Comparison of ENCODE assay signal across 8 mouse cellular contexts in genomic region chr4:62659861-62660553, GRCm38 (mm10).
DNase-seq lines count a peak whose midpoint lies in the region; ATAC-seq and TF ChIP-seq lines count a peak whose summit lies in the region.
"Had no signal": no experiment of that assay in that cellular context is flagged by ENCODE, and none has a peak within 500 bp of the region (broad histone marks: within the 10 kb centered on the region; RNA-seq: fewer than 3 reads in every experiment).

No protein-coding gene starts in this region.

- H3K4me1 ChIP-seq in lung, embryonic 14.5 days (ENCODE audit: insufficient read depth): peaks cover 38% of the 10 kb centered on the region
- peaks cover 46% of the 10 kb centered on the region for H3K4me1 ChIP-seq in forebrain, embryonic 13.5 days
- H3K4me1 ChIP-seq in limb, embryonic 12.5 days (replicated peaks): peaks cover 53% of the 10 kb centered on the region
- H3K4me1 ChIP-seq in stomach, embryonic 16.5 days (ENCODE audit: control insufficient read depth, insufficient read depth, low read length): peaks cover 46% of the 10 kb centered on the region
- peaks cover 33% of the 10 kb centered on the region for H3K4me1 ChIP-seq in thymus, adult 2 months (replicated peaks; ENCODE audit: control insufficient read depth, insufficient read depth, low read length)

- H3K9ac ChIP-seq in lung, embryonic 14.5 days: 0 out of 2 replicates have a peak overlapping the region, but pooled peaks have one; percentile 27
- H3K9ac ChIP-seq in forebrain, embryonic 13.5 days: peak overlapping the region; percentile 13; the same call in 1 of the 2 replicates
- H3K9ac ChIP-seq in limb, embryonic 12.5 days (replicated peaks): 0 out of 2 replicates have a peak overlapping the region, but pooled peaks have one; percentile 27
- H3K9ac ChIP-seq in stomach, embryonic 16.5 days (ENCODE audit: low read length): no peak overlapping the region; the same call in 1 of the 2 replicates

- peak; percentile 60; the same call in 1 of the 2 replicates for ATAC-seq in lung, embryonic 14.5 days (ENCODE audit: insufficient read depth)
- ATAC-seq in forebrain, embryonic 13.5 days: no peak
- no peak; the same call in none of the 2 replicates for ATAC-seq in limb, embryonic 12.5 days (ENCODE audit: insufficient number of reproducible peaks, insufficient read depth, low FRiP score, low TSS enrichment, low read depth)
- no peak; the same call in 1 of the 2 replicates for ATAC-seq in stomach, embryonic 16.5 days (ENCODE audit: insufficient read depth, low FRiP score)

- TF ChIP-seq POLR2A in thymus, adult 2 months (IDR thresholded peaks at IDR 0.05; ENCODE audit: control insufficient read depth, extremely low read depth, insufficient read depth, low read length, poor library complexity): no peak

- no peak for TF ChIP-seq CTCF in lung, embryonic 14.5 days (IDR thresholded peaks at IDR 0.05; ENCODE audit: low read depth)
- no peak for TF ChIP-seq CTCF in thymus, adult 2 months (IDR thresholded peaks at IDR 0.05; ENCODE audit: borderline replicate concordance, control insufficient read depth, extremely low read depth, insufficient read depth, low read length, poor library complexity)

- 14% methylated on average over 14 of the region's 14 CpGs for WGBS in lung, embryonic 14.5 days
- WGBS in forebrain, embryonic 13.5 days: 7% methylated on average over 14 of the region's 14 CpGs
- WGBS in limb, embryonic 12.5 days: 8% methylated on average over 14 of the region's 14 CpGs
- WGBS in stomach, embryonic 16.5 days: 28% methylated on average over 14 of the region's 14 CpGs
- 94% methylated on average over 14 of the region's 14 CpGs for whole genome bisulfite sequencing in thymus, adult 2 months

- peak; percentile 40 for DNase-seq in lung, embryonic 14.5 days
- no peak for DNase-seq in lung, postnatal 36 days
- DNase-seq in lung, adult 18-20 months: no peak
- DNase-seq in thymus, adult 2 months: no peak
- DNase-seq: cerebellum, postnatal 36 days had no signal

- H3K4me2 ChIP-seq in lung, embryonic 14.5 days: peak overlapping the region; percentile 43
- H3K4me2 ChIP-seq in forebrain, embryonic 13.5 days: peak overlapping the region; percentile 13
- H3K4me2 ChIP-seq in limb, embryonic 12.5 days: peak overlapping the region; percentile 48
- H3K4me2 ChIP-seq in stomach, embryonic 16.5 days (ENCODE audit: low read depth, low read length): peak overlapping the region; percentile 16; the same call in 1 of the 2 replicates

- H3K27ac ChIP-seq in lung, embryonic 14.5 days (ENCODE audit: low read depth): peak overlapping the region; percentile 90
- H3K27ac ChIP-seq in forebrain, embryonic 13.5 days: peak overlapping the region; percentile 77
- peak overlapping the region; percentile 95 for H3K27ac ChIP-seq in limb, embryonic 12.5 days
- peak overlapping the region; percentile 89 for H3K27ac ChIP-seq in stomach, embryonic 16.5 days (ENCODE audit: low read length)
- H3K27ac ChIP-seq in thymus, adult 2 months (ENCODE audit: control insufficient read depth, insufficient read depth, low read length): no peak overlapping the region

- no peaks in the 10 kb centered on the region for H3K27me3 ChIP-seq in lung, embryonic 14.5 days (ENCODE audit: insufficient read depth, low read length)
- H3K27me3 ChIP-seq in forebrain, embryonic 13.5 days: no peaks in the 10 kb centered on the region
- peaks cover 3% of the 10 kb centered on the region; the same call in 1 of the 2 replicates for H3K27me3 ChIP-seq in limb, embryonic 12.5 days
- H3K27me3 ChIP-seq in stomach, embryonic 16.5 days (ENCODE audit: control insufficient read depth, insufficient read depth, low read length): no peaks in the 10 kb centered on the region
- no peaks in the 10 kb centered on the region for H3K27me3 ChIP-seq in thymus, adult 2 months (ENCODE audit: control insufficient read depth, insufficient read depth, low read length)

- H3K9me3 ChIP-seq in lung, embryonic 14.5 days (ENCODE audit: low read depth, low read length): no peaks in the 10 kb centered on the region
- no peaks in the 10 kb centered on the region for H3K9me3 ChIP-seq in forebrain, embryonic 13.5 days (replicated peaks)
- H3K9me3 ChIP-seq in limb, embryonic 12.5 days: no peaks in the 10 kb centered on the region
- no peaks in the 10 kb centered on the region for H3K9me3 ChIP-seq in stomach, embryonic 16.5 days (replicated peaks; ENCODE audit: control insufficient read depth, low read length)

- no peaks in the 10 kb centered on the region for H3K36me3 ChIP-seq in lung, embryonic 14.5 days (ENCODE audit: insufficient read depth)
- peaks cover 29% of the 10 kb centered on the region for H3K36me3 ChIP-seq in forebrain, embryonic 13.5 days (ENCODE audit: poor library complexity, severe bottlenecking)
- no peaks in the 10 kb centered on the region for H3K36me3 ChIP-seq in limb, embryonic 12.5 days
- H3K36me3 ChIP-seq in stomach, embryonic 16.5 days (ENCODE audit: control insufficient read depth, insufficient read depth, low read length): no peaks in the 10 kb centered on the region
- no peaks in the 10 kb centered on the region for H3K36me3 ChIP-seq in thymus, adult 2 months (ENCODE audit: control insufficient read depth, insufficient read depth, low read length)

- no peak overlapping the region for H3K4me3 ChIP-seq in lung, embryonic 14.5 days (ENCODE audit: low read depth, low read length)
- H3K4me3 ChIP-seq in forebrain, embryonic 13.5 days: no peak overlapping the region
- H3K4me3 ChIP-seq in limb, embryonic 12.5 days (replicated peaks): peak overlapping the region; percentile 8; the same call in 1 of the 2 replicates
- H3K4me3 ChIP-seq in stomach, embryonic 16.5 days (replicated peaks; ENCODE audit: low read length): no peak overlapping the region
- no peak overlapping the region for H3K4me3 ChIP-seq in thymus, adult 2 months (ENCODE audit: control insufficient read depth, insufficient read depth, low read length)
